Mouse (Mus musculus): ENCODE results near the gene Cacna1f.

Cacna1f gene

DNA sequence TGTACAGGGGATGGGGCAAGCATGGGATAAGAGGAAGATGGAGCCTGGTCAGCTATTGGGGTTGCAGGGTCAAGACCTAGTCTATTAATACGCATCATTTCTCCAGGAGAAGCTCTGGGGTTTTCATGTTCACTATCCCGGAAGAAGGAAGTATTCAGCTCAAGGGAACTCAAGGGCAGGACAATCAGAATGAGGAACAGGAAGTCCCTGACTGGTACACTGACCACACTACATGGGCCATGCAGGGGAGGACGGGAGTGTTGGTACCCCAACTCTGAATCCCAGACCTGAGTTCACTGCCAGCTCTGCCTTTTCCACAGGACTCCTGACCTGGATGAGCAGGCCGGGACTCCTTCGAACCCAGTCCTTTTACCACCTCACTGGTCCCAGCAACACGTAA lies 25.7 kb downstream of the Cacna1f start:
- DNase-seq (ENCODE audit: extremely low spot score, low spot score), result no peak

DNA sequence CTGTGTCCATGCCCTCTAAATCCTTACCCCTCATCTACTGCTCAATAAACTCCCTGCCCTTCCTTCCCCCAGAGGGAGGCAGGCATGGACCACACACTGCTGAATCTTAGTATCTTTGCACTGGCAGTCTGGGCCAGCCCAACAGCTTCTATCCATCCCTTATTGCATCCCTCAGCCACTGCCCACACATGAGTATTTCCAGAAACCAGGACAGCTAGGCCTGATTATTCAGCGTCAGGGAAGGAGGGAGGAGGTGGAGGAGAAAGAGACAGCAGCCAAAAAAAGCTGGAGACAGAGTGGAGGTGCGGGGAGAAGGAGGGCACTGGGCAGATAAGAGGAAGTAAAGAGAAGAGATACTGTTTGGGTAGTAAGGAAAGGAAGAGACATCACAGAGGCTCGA lies 28.2 kb downstream of the Cacna1f start:
- DNase-seq (ENCODE audit: extremely low spot score, low spot score), result no peak

DNA sequence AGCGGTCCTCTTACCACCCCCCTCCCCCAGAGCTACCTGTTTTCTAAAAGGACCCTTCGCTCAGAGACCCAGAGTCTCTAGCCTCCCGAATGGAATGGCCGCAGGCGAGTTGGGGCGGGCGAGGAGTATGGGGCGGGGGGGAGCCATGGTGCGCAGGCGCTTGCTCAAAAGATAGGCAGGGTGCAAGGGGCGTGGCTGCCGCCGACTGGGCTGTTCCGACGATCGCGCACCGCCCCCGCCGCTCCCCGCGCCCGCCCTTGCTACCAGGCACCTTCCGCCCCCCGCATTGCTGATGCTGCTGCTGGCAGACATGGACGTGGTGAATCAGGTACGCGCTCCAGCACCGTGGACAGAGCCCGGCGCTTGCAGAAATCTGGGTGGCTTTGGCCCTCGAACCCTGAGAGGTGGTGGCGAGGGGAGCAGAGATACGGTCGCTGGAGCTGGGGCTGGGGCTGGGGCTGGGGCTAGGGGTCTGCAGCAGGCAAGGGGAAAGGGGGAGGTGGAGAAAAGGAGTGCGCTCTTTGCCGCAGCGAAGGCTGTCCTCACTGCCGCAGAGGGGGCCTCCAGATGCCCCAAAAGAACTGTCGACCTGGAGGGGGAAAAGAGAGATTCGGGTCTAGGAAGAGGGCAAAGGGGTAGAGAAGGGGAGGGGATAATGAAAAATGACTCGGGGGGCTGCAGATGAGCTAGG lies 31.7 kb downstream of the Cacna1f start, which contains the start of gene Syp:
Syp (plus strand) TSS at position 71 of the 691 bp plus-strand sequence.
- DNase-seq (ENCODE audit: extremely low spot score, low spot score), result peak; percentile 86

DNA sequence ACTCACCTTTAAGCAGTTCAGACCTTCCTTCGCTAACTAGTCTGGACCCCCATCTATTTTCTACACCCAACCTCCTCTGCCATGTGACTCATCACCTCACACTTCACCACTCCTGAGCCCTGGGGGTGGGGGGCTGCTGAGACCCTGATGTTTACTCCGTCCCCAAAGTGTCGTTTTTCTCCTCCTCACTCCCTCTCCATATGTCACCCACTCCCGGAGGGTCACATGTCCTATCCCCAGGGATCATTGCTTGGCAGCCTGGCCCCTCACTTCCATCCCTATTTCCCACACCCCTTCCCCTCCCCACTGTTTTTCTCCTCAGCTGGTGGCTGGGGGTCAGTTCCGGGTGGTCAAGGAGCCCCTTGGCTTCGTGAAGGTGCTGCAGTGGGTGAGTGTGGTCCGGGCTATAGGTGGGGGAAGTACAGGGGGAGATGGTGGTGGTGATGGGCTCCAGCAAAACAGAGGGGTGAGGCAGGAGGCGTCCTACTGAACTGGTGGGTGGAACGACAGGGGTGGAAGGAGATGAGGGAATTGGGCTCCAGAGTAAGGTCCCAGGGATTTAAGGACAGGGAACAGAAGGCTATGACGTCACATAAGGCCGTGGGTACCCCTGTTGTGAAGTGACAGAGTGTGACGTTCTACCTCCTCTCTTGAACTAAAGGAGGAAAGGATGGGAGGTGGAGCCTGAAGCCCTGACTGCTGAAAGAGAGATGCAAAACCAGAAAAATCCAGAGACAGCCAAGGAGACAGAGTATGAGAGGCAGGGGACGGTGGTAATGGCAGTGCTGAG lies 32.8 kb downstream of the Cacna1f start:
- no peak for DNase-seq (ENCODE audit: extremely low spot score, low spot score)

DNA sequence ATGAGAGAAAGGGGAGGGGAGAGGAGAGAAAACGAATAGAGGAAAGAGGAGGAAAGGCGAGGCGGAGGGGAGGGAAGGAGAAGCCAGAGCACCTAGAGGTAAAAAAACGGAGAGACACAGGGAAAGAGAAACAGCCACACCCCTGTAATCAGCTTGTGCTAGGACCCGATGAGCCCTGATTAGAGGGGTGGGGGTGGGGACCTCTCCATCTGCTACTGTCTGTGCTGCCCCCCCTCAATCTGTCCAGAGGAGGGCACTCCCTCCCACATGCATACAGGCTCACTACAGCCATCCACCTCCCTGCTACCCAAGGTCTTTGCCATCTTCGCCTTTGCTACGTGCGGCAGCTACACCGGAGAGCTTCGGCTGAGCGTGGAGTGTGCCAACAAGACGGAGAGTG lies 33.9 kb downstream of the Cacna1f start:
- no peak for DNase-seq (ENCODE audit: extremely low spot score, low spot score)

DNA sequence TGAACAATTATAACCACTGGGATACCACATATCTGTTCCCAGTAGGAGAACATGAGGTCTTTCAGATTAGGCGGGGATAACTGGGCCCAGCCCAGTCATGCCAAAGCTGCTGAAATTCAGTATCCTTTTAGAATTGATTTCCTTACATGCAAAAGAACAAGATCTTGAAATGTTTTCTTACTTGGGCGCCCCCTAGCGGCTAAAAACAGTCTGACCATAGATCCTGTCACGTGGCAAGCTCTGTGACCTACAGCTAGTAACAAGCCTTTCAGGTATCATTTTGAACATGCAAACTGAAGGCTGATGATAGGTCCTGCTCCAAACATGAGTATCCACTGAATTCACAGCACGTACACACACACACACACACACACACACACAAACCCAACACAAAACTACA lies 38.5 kb downstream of the Cacna1f start:
- DNase-seq (ENCODE audit: extremely low spot score, low spot score), result peak; percentile 74

DNA sequence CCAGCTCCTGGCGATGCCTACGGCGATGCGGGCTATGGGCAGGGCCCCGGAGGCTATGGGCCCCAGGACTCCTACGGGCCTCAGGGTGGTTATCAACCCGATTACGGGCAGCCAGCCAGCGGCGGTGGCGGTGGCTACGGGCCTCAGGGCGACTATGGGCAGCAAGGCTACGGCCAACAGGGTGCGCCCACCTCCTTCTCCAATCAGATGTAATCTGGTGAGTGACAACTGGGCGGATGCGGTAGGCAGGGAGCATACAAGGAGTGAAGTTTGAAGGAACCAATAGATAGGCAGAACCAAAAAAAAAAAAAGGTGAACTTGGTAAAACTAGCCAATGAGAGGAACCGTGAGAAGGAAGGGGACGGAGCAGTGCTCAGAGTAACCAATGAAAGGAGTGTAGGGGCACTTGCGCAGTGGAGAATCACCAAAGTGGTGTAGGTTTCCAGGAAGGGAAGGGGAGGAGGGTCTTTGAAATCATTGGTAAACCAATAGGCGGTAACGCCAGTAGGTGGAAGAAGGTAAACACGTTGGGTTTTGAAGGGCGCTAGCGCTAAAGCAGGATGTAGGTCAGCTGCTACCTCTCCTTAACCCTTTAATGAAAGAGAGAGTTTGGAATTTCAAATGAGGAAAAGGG lies 41.9 kb downstream of the Cacna1f start:
- peak; percentile 64 for DNase-seq (ENCODE audit: extremely low spot score, low spot score)

DNA sequence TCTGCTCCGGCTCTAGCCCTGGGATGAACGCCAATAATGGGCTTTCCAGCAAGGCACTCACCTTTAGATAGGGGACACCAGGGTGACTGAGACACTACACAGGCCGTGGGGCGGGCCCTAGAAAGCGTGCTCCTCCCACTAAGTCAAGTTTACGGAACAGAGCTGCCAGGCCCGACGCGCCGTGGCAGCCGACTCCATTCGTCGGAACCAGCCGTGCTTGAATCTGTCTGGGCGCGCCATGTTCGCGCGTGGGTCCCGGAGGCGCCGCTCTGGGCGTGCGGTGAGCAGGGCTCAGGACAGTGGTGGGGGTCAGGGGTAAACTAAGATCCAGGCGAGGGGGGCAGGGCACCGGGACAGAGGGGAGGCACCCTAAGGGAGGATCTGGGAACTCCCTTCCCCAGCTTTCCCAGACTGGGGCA lies 50.3 kb downstream of the Cacna1f start, which contains the start of gene Prickle3:
Prickle3 (plus strand) TSS at position 40 of the 419 bp plus-strand sequence.
- DNase-seq (ENCODE audit: extremely low spot score, low spot score), result no peak

DNA sequence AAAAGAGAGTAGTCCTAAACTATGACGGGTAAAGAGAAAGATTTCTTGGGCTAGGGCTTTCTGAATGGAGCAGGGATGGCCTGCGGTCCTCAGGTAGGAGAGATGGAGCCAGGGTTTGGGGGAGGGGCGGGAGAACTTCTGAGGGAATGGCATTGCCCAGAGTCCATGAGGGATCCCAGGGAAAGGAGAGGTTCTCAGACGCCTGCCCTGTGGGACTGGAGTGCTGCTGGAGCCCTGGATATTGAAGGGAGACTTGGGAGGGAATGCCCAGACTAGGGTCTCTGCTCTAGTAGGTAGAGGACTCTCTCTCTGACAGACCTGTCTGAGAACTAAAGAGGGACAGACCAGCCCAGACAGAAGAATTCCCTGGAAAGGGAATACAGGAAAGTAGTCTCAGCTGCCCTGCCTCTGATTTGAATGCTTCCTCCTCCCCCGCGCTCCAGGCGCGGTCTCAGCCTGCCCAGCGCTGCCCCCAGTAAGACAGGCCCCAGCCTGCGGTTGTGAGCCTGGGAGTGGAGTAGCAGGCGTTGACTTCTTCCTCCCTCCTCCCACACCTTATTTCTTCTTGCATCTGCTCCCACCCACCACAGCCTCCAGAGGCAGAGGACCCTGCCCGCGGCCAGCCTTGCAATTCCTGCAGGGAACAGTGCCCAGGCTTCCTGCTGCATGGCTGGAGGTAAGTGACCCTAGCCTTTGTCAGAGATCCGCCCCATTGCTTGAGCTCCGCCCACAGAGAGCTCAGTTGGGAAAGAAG lies 51.3 kb downstream of the Cacna1f start:
- DNase-seq (ENCODE audit: extremely low spot score, low spot score), result peak; percentile 48

DNA sequence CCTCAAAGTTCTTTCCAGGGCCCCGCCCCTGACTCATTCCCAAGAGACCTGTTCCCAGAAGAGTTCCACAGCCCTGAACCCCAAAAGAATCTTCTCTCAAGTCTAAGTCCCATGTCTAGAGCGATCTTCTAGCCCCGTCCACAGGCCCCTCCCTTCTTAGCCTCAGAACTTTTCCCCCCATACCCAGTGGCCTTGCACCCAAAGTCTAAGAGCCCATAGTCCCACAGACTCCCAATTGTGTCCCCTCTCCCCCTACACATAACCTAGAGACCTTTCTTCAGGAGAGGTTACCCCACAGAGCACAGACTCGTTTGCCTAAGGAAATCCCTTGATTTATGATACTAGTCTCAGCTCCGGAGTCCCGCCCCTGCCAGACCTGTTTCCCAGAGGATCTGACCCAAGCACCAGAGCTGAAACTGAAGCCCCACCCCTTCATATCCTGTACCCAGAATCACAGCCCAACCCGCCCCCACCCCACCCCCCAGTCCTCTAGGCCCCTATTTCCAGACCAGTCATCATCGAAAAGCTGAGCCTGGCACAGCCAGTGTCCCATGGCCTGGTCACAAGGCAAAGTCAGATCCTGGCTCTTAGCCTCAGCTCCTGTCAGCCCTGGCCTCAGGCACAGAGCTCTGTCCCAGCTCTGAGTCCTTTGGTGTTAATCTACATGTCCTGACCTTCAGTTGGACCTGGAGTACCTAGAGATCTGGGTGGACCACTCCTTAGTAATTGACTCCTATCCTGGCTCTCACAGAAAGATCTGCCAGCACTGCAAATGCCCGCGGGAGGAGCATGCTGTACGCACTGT lies 52.1 kb downstream of the Cacna1f start:
- DNase-seq (ENCODE audit: extremely low spot score, low spot score), result no peak

DNA sequence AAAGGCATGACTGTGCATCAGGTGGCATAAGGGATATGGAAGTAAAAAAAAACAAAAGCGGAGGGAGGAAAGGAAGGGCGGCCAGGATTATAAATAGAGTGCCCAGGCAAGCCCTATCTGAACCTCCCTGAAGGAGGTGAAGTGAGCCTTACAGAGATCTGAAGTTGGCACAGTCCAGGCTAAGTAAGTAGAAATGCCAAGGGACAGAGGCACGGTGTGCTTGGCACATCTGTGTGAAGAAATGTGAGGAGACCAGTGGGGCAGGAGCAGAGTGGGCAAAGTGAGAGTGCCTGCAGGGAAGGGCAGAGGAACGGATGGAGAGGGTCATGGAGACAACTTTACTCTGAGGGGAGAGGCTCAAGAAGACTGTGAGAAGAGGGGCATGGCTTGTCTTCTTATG lies 54.2 kb downstream of the Cacna1f start:
- DNase-seq (ENCODE audit: extremely low spot score, low spot score), result no peak

DNA sequence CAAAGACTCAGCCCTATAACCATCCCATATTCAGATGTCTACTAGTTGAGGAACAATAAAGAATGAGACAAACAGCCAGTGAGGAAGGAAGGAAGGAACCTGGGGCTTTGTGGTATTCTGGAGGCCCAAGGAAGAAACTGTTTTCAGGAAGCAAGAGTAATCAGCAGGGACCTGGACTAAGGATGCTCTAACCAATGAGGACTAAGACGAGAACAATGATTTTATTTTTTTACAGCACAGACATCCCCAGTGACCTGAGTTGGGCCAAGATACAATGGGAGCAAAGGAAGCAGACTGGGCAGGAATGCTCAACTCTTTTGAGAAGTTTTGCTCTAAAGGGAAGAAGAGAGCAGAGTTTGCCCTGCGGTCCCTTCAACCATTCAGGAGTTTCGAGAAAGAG lies 56.1 kb downstream of the Cacna1f start:
- no peak for DNase-seq (ENCODE audit: extremely low spot score, low spot score)

DNA sequence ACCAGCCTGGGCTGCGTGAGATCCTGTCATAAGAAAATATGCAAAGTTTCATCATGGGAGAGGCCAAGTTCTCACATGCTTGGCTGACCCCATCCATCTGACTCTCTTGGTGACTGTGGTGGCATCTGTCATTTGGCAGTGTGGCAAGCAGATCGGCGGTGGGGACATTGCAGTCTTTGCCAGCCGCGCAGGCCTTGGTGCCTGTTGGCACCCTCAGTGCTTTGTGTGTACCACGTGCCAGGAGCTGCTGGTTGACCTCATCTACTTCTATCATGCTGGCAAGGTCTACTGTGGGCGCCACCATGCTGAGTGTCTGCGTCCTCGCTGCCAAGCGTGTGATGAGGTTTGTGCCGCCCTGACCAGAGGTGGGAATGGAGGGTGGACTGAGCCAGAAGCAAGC lies 57.9 kb downstream of the Cacna1f start:
- DNase-seq (ENCODE audit: extremely low spot score, low spot score), result no peak

DNA sequence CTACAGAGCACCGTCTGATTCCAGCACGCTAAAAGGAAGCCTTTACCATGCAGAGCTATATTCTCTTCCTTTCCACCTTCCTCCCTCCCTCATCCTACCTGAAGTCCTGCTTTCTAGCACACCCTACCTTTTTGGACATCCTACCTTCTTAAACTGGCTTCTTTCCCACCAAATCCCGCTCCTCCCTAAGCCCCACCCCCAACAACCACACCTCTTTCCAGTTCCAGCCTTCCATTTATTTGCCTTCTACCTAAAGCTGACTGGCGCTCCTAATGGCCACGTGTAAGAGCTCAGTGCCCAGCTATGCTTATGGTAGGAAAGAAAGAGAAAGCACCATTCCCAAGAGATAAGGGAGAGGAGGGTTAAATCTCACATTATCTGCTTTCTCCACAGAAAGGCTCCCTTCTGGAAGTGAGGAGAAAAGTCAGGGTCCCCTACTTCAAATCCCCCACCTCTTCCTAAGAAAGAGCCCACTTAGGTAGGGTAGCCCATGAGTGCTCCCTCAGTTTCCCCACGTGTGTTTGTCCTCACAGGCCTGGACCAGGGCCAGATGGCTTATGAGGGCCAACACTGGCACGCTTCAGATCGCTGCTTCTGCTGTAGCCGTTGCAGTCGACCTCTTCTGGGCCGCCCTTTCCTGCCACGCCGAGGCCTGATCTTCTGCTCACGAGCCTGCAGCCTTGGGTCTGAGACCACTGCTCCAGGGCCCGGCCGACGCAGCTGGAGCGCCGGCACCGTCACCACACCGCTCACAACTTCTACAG lies 59.0 kb downstream of the Cacna1f start:
- no peak for DNase-seq (ENCODE audit: extremely low spot score, low spot score)

DNA sequence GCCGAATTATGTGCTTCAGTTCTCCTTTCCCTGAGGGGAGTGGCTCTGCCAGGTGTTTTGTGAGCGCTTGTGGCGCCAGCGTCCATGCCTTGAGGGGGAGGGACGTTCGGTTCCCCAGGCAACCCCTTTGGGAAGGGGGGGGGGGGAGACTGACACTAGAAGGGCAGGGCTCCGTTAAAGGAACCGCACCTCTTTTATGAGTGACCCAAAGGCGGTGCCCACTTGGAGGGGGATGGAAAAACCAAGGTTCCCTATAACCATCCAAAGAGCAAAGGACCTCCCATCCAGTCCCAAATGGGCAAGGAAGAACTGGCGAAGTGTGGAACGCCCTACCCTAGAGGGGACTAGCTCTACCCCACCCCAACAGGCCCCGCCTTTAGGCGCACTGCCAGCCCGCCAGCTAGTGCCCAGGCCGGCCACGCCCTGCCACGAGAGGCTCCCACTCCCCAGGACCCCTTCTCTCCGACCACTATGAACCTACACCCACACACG lies 63.6 kb downstream of the Cacna1f start:
- peak; percentile 48 for DNase-seq (ENCODE audit: extremely low spot score, low spot score)

DNA sequence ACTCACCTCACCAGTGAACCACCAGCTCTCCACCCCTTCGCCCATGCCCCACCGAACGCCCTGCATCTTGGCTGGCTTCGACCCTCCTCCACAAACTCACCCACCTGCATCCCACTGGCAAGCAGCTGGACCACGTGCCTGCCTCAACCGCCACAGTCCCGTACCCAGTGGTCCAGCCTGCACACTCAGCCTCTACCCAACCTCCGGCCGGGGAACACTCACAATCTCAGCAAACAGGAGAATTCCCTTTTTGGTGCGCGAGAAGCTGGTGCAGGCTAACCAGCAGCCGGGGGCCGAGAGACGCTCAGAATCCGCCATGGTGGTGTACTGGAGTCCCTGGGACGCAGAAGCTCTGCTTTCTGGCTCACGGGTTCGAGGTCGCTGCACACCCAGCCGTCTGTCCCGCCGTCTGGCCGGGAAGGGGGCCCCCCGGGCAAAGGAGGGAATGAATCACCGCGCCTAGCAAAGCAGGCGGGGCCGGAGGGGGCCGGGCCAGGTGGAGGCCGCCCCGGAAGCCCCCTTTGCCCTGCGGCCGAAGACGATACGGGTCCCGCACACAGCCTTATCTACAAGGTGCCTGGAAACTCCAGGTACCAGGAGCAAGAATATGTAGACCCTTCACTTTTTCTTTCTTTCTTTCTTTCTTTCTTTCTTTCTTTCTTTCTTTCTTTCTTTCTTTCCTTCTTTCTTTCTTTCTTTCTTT lies 64.2 kb downstream of the Cacna1f start, which contains the start of gene Plp2:
Plp2 (minus strand) TSS at position 470 of the 703 bp plus-strand sequence.
- peak; percentile 34 for DNase-seq (ENCODE audit: extremely low spot score, low spot score)

DNA sequence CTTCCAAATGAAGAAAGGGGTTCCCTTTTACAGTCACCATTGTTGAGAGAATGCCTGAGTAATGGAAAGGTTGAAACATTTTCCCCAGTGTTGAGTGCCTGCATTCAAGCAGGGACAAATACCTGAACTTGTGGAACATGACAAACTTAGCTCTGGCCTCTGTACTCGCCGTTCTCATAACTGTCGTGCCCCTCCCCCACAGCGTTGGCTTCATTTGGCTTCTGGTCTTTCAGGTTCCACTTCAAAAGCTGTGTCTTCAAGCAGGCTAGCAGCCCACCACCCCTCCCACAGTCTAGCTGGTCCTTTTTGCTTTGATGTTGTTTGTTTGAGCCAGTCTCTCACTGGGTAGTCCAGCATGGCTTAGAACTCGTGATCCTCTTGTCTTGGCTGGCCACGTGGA lies 65.9 kb downstream of the Cacna1f start:
- DNase-seq (ENCODE audit: extremely low spot score, low spot score), result no peak

DNA sequence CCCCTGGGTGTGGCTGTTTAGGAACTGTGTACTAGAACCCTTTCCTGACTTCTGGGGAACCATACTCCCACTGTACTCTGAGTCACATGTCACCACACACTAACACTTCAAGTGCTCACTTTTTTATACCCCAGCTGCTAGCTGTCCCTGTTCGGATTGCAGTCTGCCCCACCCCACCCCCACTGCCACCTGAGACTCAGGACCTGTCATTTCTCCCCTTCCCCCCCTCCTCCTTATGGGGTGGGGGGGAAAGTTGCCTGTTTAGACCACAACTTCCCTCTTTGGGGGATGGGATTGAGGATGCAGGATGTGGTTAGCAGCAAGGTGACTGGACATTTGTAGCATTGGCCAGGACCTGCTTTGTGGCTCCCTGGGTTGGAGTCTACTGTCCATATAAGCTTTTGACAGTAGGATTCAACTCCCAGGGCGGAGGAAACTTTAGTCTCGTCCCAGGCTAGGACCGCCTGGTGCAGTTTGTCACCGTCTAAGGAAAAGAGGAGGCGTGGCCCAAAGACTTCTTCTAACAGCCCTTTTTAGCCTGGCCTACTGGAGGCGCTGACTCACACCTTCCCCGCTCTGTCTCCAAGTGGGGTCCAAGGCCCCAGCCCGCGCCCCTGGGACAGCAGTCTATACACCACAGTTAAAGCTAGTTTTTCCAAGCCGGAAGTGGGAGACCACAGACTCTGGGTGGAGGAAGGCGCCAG lies 66.8 kb downstream of the Cacna1f start:
- DNase-seq (ENCODE audit: extremely low spot score, low spot score), result no peak

Measured in neural tube, embryonic 10.5 days (tissue).